Mouse (Mus musculus): Measurements from ENCODE around the gene Olfr55. TPM values are rescaled to one million over a fixed set of nuclear protein-coding genes. Genes with fewer than 3 reads are reported as not detected.
"Not testable (repeated sequence)": the region's sequence is repeated elsewhere in the genome, so short reads cannot be mapped to it uniquely, and the experiment has no call there.

Gene Olfr55
- not detected in 2 replicates for polyA plus RNA-seq (2012)

DNA sequence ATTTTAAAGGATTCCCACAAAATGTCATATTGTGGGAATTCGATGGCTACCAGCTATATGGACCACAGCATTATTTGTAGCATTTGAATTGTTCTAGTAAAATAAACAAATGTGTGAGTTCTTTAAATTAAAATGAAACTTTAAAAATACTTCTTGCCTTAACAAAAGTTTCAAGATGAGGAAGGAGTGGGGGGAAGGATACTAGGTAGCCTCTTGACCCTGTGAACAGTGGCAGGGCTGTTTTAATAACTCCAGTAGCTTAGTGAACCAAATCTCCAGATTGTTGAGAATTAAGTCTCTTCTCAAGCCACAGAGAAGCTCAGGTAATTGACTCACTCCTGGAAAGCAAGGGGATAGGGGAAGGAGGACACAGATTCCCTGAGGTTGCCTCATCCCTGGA lies at the start of gene Olfr55:
Olfr55 (plus strand) TSS at position 301 of the 400 bp plus-strand sequence.
- not testable (repeated sequence) for H3K36me3 ChIP-seq (ENCODE audit: control insufficient read depth); H3K4me1 ChIP-seq (ENCODE audit: control insufficient read depth); H3K9me3 ChIP-seq (ENCODE audit: control insufficient read depth, low read length); H3K4me3 ChIP-seq (replicated peaks); H3K27me3 ChIP-seq (ENCODE audit: control insufficient read depth)

DNA sequence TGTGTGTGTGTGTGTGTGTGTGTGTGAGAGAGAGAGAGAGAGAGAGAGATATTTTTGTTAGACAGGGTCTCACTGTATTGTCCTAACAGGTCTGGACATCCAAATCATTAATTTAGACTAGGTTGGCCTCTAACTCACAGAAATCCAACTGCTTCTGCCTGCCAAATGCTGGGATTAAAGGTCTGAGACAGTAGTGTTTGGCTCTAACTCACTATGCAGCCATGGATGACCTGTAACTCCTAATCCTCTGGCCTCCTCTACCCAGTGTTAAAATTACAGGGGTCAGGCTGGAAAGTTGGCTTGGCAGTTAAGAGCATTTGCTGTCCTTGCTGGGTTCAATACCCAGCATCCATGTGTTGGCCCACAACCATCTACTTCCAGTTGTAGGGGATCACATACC lies 43.7 kb upstream of the Olfr55 start:
- TF ChIP-seq GATA1 (IDR thresholded peaks at IDR 0.05; ENCODE audit: low read length) = no peak
- no peak for TF ChIP-seq TAL1 (IDR thresholded peaks at IDR 0.05; ENCODE audit: low read length)
- no peaks in the 10 kb centered on the region for H3K36me3 ChIP-seq (ENCODE audit: control insufficient read depth)
- H3K4me3 ChIP-seq (replicated peaks) = no peak overlapping the region
- H3K4me1 ChIP-seq (ENCODE audit: control insufficient read depth) = no peaks in the 10 kb centered on the region
- H3K27me3 ChIP-seq (ENCODE audit: control insufficient read depth) = no peaks in the 10 kb centered on the region
- no peaks in the 10 kb centered on the region for H3K9me3 ChIP-seq (ENCODE audit: control insufficient read depth, low read length)

DNA sequence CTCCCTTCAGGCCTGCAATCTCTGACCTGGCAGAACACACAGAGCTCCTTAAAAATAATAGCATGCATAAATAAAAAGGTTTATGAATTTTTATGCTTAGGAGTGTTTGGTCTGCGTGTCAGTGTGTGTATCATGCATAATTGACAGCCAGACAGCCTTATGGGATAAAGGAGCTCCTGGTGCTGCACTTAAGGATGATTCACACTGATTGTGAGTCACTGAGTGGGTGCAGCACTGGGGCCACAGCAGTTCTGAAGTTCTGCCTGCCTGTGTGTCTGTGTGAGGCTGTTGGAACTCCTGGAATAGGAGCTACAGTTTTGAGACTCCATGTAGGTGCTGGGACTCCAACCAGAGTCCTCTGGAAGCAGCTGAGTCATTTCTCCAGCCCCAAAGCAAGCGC lies 42.0 kb upstream of the Olfr55 start:
- Histone ChIP-seq H3K36me3 (ENCODE audit: control insufficient read depth) (no peaks in the 10 kb centered on the region), H3K9me3 (ENCODE audit: control insufficient read depth, low read length) (no peaks in the 10 kb centered on the region), H3K4me3 (replicated peaks) (no peak overlapping the region), H3K4me1 (ENCODE audit: control insufficient read depth) (no peaks in the 10 kb centered on the region), H3K27me3 (ENCODE audit: control insufficient read depth) (no peaks in the 10 kb centered on the region)
- TF ChIP-seq TAL1 (IDR thresholded peaks at IDR 0.05; ENCODE audit: low read length) = no peak
- TF ChIP-seq GATA1 (IDR thresholded peaks at IDR 0.05; ENCODE audit: low read length) = no peak

DNA sequence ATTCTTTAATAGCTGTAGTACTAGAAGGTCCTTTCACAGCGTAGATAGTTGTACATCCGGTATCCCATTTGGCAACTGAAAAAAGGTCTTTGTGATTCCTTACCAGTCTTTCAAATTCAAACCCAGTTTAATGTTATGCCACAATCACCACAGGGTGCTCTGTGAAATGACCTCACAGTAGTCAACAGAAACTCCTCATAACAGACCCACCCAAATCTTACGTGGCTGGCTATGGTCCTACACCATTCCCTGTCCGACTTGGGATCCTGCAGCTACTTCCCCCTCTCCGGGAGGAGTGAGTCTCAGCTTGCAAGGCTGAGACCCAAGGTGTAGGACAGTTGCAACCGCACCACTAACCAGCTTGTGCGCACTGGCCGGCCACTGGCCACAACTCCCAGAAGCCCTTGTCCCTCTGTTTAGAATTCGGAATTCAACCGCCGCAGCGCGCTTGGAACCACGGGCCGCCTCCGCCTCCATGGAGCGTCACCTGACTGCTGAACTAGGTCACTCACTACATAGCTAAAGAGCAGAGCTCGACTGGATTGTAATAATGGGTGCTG lies 28.9 kb upstream of the Olfr55 start, which contains the start of gene Morc2b:
Morc2b (minus strand) TSS at position 423 of the 560 bp plus-strand sequence.
- no peak for TF ChIP-seq GATA1 (IDR thresholded peaks at IDR 0.05; ENCODE audit: low read length)
- TF ChIP-seq TAL1 (IDR thresholded peaks at IDR 0.05; ENCODE audit: low read length) = no peak
- no peaks in the 10 kb centered on the region for H3K27me3 ChIP-seq (ENCODE audit: control insufficient read depth)
- no peak within 1 kb of the TSS for H3K4me3 ChIP-seq (replicated peaks)
- H3K9me3 ChIP-seq (ENCODE audit: control insufficient read depth, low read length) = peaks cover 21% of the 10 kb centered on the region
- no peaks in the 10 kb centered on the region for H3K36me3 ChIP-seq (ENCODE audit: control insufficient read depth)
- H3K4me1 ChIP-seq (ENCODE audit: control insufficient read depth) = no peaks in the 10 kb centered on the region

DNA sequence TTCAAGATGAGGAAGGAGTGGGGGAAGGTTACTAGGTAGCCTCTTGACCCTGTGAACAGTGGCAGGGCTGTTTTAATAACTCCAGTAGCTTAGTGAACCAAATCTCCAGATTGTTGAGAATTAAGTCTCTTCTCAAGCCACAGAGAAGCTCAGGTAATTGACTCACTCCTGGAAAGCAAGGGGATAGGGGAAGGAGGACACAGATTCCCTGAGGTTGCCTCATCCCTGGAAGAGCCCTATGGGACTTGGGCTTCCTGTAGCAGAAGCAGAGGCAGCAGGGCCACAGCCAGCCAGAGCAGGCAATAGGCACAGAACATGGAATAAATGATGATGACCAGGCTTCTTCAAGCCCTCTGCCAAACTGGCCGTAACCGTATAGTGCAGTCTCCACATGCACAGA lies 22.8 kb downstream of the Olfr55 start, which contains the start of gene Olfr239:
Olfr239 (plus strand) TSS at position 301 of the 400 bp plus-strand sequence.
- not testable (repeated sequence) for H3K9me3 ChIP-seq (ENCODE audit: control insufficient read depth, low read length); H3K4me1 ChIP-seq (ENCODE audit: control insufficient read depth); H3K27me3 ChIP-seq (ENCODE audit: control insufficient read depth); H3K4me3 ChIP-seq (replicated peaks); H3K36me3 ChIP-seq (ENCODE audit: control insufficient read depth)

DNA sequence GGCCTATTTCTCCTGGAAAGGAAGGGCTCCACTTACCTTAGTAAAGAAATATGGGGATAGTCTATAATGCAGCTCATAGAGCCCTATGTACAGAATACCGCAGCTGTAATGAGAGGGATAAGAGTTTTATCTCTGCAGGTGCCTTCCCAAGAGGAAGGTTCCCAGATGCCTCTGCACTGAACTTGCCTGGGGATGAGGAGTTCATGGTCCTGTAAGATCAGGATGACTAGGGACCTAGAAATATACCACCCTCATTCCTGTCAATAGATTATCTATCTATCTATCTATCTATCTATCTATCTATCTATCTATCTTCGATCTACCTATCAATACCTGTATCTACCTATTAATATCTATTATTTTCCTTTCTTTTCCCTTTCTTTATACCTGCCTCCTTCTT lies 53.3 kb downstream of the Olfr55 start, which contains the start of gene Olfr1564:
Olfr1564 (minus strand) TSS at position 101 of the 400 bp plus-strand sequence.
- H3K27me3 ChIP-seq (ENCODE audit: control insufficient read depth) = no peaks in the 10 kb centered on the region
- no peaks in the 10 kb centered on the region for H3K36me3 ChIP-seq (ENCODE audit: control insufficient read depth)
- TF ChIP-seq GATA1 (IDR thresholded peaks at IDR 0.05; ENCODE audit: low read length) (no peak), TAL1 (IDR thresholded peaks at IDR 0.05; ENCODE audit: low read length) (no peak)
- no peak within 1 kb of the TSS for H3K4me3 ChIP-seq (replicated peaks)
- no peaks in the 10 kb centered on the region for H3K4me1 ChIP-seq (ENCODE audit: control insufficient read depth)
- H3K9me3 ChIP-seq (ENCODE audit: control insufficient read depth, low read length) = peaks cover 7% of the 10 kb centered on the region

Other genes starting within 250 kb of the Olfr55 start
- gene Cyp4f13, start 221.0 kb upstream of the Olfr55 start, polyA plus RNA-seq (2012) = 0.19 and 0.49 TPM in 2 replicates
- 0.02 and 0.04 TPM in 2 replicates for gene Zfp472, start 202.6 kb upstream of the Olfr55 start, polyA plus RNA-seq (2012)
- gene Zfp952, start 175.3 kb upstream of the Olfr55 start, polyA plus RNA-seq (2012) = 0.02 and 0.03 TPM in 2 replicates
- not detected in 2 replicates for gene Zfp763, start 135.0 kb upstream of the Olfr55 start, polyA plus RNA-seq (2012)
- not detected in 2 replicates for gene 4921501E09Rik, start 100.4 kb upstream of the Olfr55 start, polyA plus RNA-seq (2012)
- gene Zfp563, start 79.1 kb upstream of the Olfr55 start, polyA plus RNA-seq (2012) = not detected in 2 replicates
- gene Morc2b, start 28.8 kb upstream of the Olfr55 start, polyA plus RNA-seq (2012) = not detected in 2 replicates
- gene Olfr239, start 22.9 kb downstream of the Olfr55 start, polyA plus RNA-seq (2012) = not detected in 2 replicates
- gene Olfr1564, start 53.2 kb downstream of the Olfr55 start, polyA plus RNA-seq (2012) = not detected in 2 replicates
- gene Zfp955a, start 86.7 kb downstream of the Olfr55 start, polyA plus RNA-seq (2012) = 0.02 TPM in 1 of 2 replicates, not detected in the other
- not detected in 2 replicates for gene Olfr63, start 96.2 kb downstream of the Olfr55 start, polyA plus RNA-seq (2012)
- gene Zfp955b, start 121.1 kb downstream of the Olfr55 start, polyA plus RNA-seq (2012) = 0.01 and 0.02 TPM in 2 replicates
- gene Zfp81, start 190.4 kb downstream of the Olfr55 start, polyA plus RNA-seq (2012) = 0.03 TPM in 1 of 2 replicates, not detected in the other
- gene Zfp101, start 226.2 kb downstream of the Olfr55 start, polyA plus RNA-seq (2012) = 0.04 and 0.07 TPM in 2 replicates

All from erythroblast, embryonic 14.5 days (primary cell).